Mouse (Mus musculus) CD8-positive naive resting alpha-beta T cell, adult 2 months (primary cell): ENCODE measurements around the gene Fkbp5.

Source experiments
- DNase-seq, 2 experiments: peaks; one replicate each; pipeline ENCODE4 v3.0.0; 2022; ENCODE audit warnings: low read depth in 2 of 2, low spot score in 2 of 2

Fkbp5 gene

GRCm38 (mm10) chr17:28524009-28524695 is 6.8 kb upstream of the Fkbp5 start:
- peak in 1 of 2 experiments; percentile 15 for DNase-seq

- no peak for DNase-seq
Measured at GRCm38 (mm10) chr17:28523355-28524008, 6.2 kb upstream of the Fkbp5 start.

- DNase-seq, result peak; percentile 87 to 92
Measured at GRCm38 (mm10) chr17:28522623-28523354, 5.5 kb upstream of the Fkbp5 start.

- DNase-seq, result no peak
Measured at GRCm38 (mm10) chr17:28521920-28522319, 4.6 kb upstream of the Fkbp5 start.

- DNase-seq, result no peak
Measured at GRCm38 (mm10) chr17:28521071-28521726, 3.9 kb upstream of the Fkbp5 start.

- DNase-seq, result no peak
Measured at GRCm38 (mm10) chr17:28520561-28520960, 3.2 kb upstream of the Fkbp5 start.

- peak in 1 of 2 experiments; percentile 19 for DNase-seq
Measured at GRCm38 (mm10) chr17:28519827-28520226, 2.5 kb upstream of the Fkbp5 start.

GRCm38 (mm10) chr17:28518615-28519071 is 1.3 kb upstream of the Fkbp5 start:
- DNase-seq, result no peak

GRCm38 (mm10) chr17:28517956-28518614 is 758 bp upstream of the Fkbp5 start:
- DNase-seq, result peak; percentile 49

GRCm38 (mm10) chr17:28516881-28517280 is 446 bp downstream of the Fkbp5 start:
- no peak for DNase-seq

- DNase-seq, result no peak
Measured at GRCm38 (mm10) chr17:28515431-28516341, 1.6 kb downstream of the Fkbp5 start.

- no peak for DNase-seq
Measured at GRCm38 (mm10) chr17:28514555-28514954, 2.8 kb downstream of the Fkbp5 start.

GRCm38 (mm10) chr17:28513844-28514243 is 3.5 kb downstream of the Fkbp5 start:
- DNase-seq, result no peak

GRCm38 (mm10) chr17:28513337-28513736 is 4.0 kb downstream of the Fkbp5 start:
- no peak for DNase-seq

- DNase-seq, result no peak
Measured at GRCm38 (mm10) chr17:28512696-28513095, 4.6 kb downstream of the Fkbp5 start.

GRCm38 (mm10) chr17:28511616-28512541 is 5.4 kb downstream of the Fkbp5 start:
- DNase-seq, result no peak

- no peak for DNase-seq
Measured at GRCm38 (mm10) chr17:28510445-28511342, 6.6 kb downstream of the Fkbp5 start.

GRCm38 (mm10) chr17:28507496-28507895 is 9.8 kb downstream of the Fkbp5 start:
- DNase-seq, result no peak
